Mouse (Mus musculus) liver, embryonic 16.5 days (tissue): ENCODE data around the gene Hist1h3h. TPM values are rescaled to one million over a fixed set of nuclear protein-coding genes. Genes with fewer than 3 reads are reported as not detected.
"Not testable (repeated sequence)": the region's sequence is repeated elsewhere in the genome, so short reads cannot be mapped to it uniquely, and the experiment has no call there.

Source experiments
- ATAC-seq: fragments of 200-750 bp; cut with Nextera tagmentation; 2 replicates; pipeline ENCODE4 v1.8.0; 2017; ENCODE audit warnings: low read depth, mild to moderate bottlenecking, moderate number of reproducible peaks, moderate library complexity
- H3K27ac ChIP-seq: fragments of 300-500 bp; sonication (generic); 2 replicates; pipeline ENCODE4 v1.5.1; 2014; ENCODE audit warnings: mild to moderate bottlenecking, low read length
- H3K27me3 ChIP-seq: fragments of 300-500 bp; sonication (generic); 2 replicates; pipeline ENCODE4 v1.6.1; 2014; ENCODE audit warnings: low read depth, low read length, mixed read lengths; ENCODE audit not compliant: control insufficient read depth, insufficient read depth
- H3K36me3 ChIP-seq: fragments of 300-500 bp; sonication (generic); 2 replicates; pipeline ENCODE4 v1.6.1; 2014; ENCODE audit warnings: mild to moderate bottlenecking; ENCODE audit not compliant: control insufficient read depth, insufficient read depth
- H3K4me1 ChIP-seq: fragments of 300-500 bp; sonication (generic); 2 replicates; pipeline ENCODE4 v1.6.1; 2014; ENCODE audit warnings: low read depth, low read length, mixed read lengths; ENCODE audit not compliant: control insufficient read depth
- H3K4me2 ChIP-seq: fragments of 300-500 bp; sonication (generic); 2 replicates; pipeline ENCODE4 v1.6.1; 2014; ENCODE audit warnings: low read depth, low read length, mixed read lengths
- H3K4me3 ChIP-seq: fragments of 300-500 bp; sonication (generic); 2 replicates; pipeline ENCODE4 v1.5.1; 2014; ENCODE audit warnings: low read depth, mild to moderate bottlenecking, low read length
- H3K9ac ChIP-seq: fragments of 300-500 bp; sonication (generic); 2 replicates; pipeline ENCODE4 v1.6.1; 2014; ENCODE audit warnings: low read depth, low read length
- H3K9me3 ChIP-seq: fragments of 300-500 bp; sonication (generic); replicated peaks from 2 replicates; pipeline ENCODE4 v1.6.1; 2016; ENCODE audit warnings: low read length; ENCODE audit not compliant: control insufficient read depth
- WGBS: fragments of 180-500 bp; shearing (Covaris S2); extraction: QIAGEN DNeasy Blood & Tissue Kit; methylation state at CpG from one replicate; pipeline ENCODE4 v1.1.7; 2014; ENCODE audit not compliant: insufficient replicate concordance; 5-methylcytosine and 5-hydroxymethylcytosine counted together
- polyA plus RNA-seq: library from polyadenylated mRNA; unstranded; fragments of >200 nt; fragmentation: Nextera tagmentation; extraction: Ambion mirVana; gene quantifications from 2 replicates; pipeline ENCODE4 v1.2.1, GENCODE M21; 2015

The Hist1h3h gene
- polyA plus RNA-seq, 1 experiment from 2014 or later: 4.4 TPM

DNA sequence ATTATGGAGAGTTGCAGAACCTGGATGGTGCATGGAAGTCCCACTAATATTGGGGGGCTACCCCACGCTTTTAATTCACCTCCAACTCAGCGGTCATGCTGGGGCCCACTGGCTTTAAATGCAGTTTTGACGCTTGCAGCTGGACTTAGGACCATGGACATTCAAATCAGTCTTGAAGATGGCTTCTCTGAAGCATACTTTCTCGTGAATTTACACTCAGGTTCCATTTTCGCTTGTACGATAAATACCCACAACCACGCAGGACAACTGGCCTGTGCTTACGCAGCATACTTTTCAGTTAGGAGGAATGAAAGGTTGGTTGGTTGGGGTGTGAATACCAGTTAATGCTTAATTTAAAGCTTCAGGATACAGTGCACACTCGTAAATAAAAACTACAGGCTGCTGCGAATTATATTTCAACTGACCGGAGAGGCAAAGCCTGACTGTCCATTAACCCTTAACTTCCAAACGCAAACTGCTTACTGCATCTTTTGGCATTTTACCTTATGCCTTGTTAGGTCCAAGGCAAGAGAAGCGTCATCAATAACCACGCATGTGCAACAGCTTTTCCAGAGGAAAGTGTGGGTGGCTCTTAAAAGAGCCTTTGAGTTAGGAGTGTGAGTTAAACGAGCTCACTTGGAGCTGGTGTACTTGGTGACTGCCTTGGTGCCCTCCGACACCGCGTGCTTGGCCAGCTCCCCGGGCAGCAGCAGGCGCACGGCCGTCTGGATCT, 2.2 kb upstream of the Hist1h3h start:
- Histone ChIP-seq H3K36me3 (no peaks in the 10 kb centered on the region), H3K4me3 (peak overlapping the region; percentile 55), H3K27me3 (no peaks in the 10 kb centered on the region), H3K9ac (peak overlapping the region; percentile 83), H3K4me1 (peaks cover 32% of the 10 kb centered on the region), H3K9me3 (no peaks in the 10 kb centered on the region), H3K4me2 (peak overlapping the region; percentile 76), H3K27ac (peak overlapping the region; percentile 97)
- WGBS: under 1% methylated on average over 22 of the region's 22 CpGs
- ATAC-seq: no peak; the same call in 1 of the 2 replicates

DNA sequence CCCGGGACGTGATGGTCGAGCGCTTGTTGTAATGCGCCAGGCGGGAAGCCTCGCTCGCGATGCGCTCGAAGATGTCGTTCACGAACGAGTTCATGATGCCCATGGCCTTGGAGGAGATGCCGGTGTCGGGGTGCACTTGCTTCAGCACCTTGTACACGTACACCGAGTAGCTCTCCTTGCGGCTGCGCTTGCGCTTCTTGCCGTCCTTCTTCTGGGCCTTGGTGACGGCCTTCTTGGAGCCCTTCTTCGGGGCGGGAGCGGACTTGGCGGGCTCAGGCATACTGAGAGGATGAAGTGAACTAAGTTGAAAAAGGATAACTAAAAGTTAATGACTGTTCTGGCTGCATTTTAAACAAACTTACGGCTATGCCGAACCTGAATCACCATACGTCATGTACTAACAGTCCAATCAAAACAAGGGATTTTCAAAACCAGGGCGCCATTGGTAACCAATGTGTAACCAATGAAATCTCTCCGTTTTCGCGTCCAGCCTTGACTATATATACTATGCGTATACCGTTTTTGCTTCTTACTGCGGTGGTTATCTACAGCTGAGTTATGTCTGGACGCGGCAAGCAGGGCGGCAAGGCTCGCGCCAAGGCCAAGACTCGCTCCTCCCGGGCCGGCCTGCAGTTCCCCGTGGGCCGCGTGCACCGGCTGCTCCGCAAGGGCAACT, 1.5 kb upstream of the Hist1h3h start, which contains the start of the genes Hist1h2bl and Hist1h2ai:
TSS of gene Hist1h2bl (minus strand) at position 280 of the 676 bp plus-strand sequence.
TSS of gene Hist1h2ai (plus strand) at position 559 of the 676 bp plus-strand sequence.
- not testable (repeated sequence) for H3K36me3 ChIP-seq, H3K27me3 ChIP-seq, H3K9me3 ChIP-seq
- peaks cover 37% of the 10 kb centered on the region for H3K4me1 ChIP-seq
- H3K27ac ChIP-seq: peak within 1 kb of the TSS; percentile 97
- peak; percentile 82 for ATAC-seq
- peak within 1 kb of the TSS; percentile 55 for H3K4me3 ChIP-seq
- H3K9ac ChIP-seq: peak within 1 kb of the TSS; percentile 83
- WGBS: under 1% methylated on average over 28 of the region's 50 CpGs
- peak within 1 kb of the TSS; percentile 82 for H3K4me2 ChIP-seq

DNA sequence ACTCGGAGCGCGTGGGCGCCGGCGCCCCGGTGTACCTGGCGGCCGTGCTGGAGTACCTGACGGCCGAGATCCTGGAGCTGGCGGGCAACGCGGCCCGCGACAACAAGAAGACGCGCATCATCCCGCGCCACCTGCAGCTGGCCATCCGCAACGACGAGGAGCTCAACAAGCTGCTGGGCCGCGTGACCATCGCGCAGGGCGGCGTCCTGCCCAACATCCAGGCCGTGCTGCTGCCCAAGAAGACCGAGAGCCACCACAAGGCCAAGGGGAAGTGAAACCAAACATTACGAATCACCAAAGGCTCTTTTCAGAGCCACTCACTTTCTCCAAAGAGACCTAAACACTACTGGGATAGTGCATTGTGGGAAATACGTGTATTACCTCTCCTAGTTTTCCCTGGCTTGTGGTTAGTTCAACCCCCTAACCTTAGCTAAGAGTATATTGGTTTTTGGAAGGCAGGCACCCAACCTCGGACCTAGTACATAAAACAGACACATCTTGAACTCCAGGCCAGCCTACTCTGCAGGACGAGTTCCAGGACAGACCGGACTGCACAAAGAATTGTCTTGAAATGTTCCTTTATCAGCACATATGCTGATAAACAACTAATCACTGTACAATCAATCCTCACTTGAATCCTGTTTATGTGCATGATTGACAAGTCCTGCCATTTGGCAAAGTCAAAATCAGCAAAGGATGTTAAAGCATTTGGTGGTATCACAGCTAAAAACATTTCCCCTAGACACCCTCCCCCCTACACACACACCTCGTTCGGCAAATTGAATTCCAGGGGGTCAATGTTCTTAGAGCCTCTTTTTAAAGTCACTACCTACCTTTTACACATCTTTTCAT, 693 bp upstream of the Hist1h3h start:
- ATAC-seq: peak; percentile 5; the same call in 1 of the 2 replicates
- peaks cover 30% of the 10 kb centered on the region for H3K4me1 ChIP-seq

DNA sequence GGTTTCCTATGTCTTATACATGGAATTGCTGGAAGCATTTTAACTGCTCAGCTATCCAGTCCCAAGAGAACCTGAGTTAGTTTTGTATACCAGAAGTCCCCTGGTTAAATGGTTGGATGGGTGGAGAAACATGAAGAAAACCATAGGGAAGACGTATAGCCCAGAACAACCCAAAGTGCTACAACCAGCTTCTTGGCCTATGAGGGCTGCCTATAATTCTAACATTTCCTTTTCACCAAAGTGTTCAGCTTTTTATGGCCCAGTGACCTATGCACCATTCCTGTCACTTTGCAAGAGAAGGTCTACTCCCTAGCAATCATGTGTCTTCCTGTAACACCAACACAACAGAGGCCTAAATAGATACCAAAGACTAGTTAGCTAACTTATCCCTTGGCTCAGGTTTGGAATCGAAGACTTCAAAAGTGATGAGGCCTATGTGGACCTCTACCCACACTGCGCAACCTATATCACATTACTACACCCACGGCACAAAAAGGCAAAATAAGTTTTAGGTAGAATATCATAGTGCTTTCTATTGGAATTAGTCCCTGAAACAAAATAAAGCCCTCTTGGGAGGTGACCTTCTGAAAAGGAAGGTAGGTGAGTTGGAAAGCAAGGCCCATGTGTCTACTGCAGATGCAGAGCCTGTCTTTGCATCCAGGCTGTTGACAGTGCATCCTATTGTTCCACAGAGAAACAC, 1.1 kb downstream of the Hist1h3h start:
- H3K27ac ChIP-seq: peak overlapping the region; percentile 96
- ATAC-seq: no peak
- H3K4me2 ChIP-seq: peak overlapping the region; percentile 67
- H3K4me1 ChIP-seq: peaks cover 30% of the 10 kb centered on the region
- H3K4me3 ChIP-seq: peak overlapping the region; percentile 66
- no peaks in the 10 kb centered on the region for H3K9me3 ChIP-seq
- 49% methylated on average over 4 of the region's 4 CpGs for WGBS
- peak overlapping the region; percentile 77 for H3K9ac ChIP-seq
- H3K27me3 ChIP-seq: no peaks in the 10 kb centered on the region
- H3K36me3 ChIP-seq: no peaks in the 10 kb centered on the region

More for the DNA sequence above, 693 bp upstream of the Hist1h3h start:
- peak overlapping the region; percentile 79 for H3K9ac ChIP-seq
- WGBS: 1% methylated on average over 9 of the region's 38 CpGs
- not testable (repeated sequence) for H3K36me3 ChIP-seq, H3K27me3 ChIP-seq, H3K9me3 ChIP-seq
- peak overlapping the region; percentile 97 for H3K27ac ChIP-seq
- peak overlapping the region; percentile 82 for H3K4me2 ChIP-seq
- H3K4me3 ChIP-seq: peak overlapping the region; percentile 55

DNA sequence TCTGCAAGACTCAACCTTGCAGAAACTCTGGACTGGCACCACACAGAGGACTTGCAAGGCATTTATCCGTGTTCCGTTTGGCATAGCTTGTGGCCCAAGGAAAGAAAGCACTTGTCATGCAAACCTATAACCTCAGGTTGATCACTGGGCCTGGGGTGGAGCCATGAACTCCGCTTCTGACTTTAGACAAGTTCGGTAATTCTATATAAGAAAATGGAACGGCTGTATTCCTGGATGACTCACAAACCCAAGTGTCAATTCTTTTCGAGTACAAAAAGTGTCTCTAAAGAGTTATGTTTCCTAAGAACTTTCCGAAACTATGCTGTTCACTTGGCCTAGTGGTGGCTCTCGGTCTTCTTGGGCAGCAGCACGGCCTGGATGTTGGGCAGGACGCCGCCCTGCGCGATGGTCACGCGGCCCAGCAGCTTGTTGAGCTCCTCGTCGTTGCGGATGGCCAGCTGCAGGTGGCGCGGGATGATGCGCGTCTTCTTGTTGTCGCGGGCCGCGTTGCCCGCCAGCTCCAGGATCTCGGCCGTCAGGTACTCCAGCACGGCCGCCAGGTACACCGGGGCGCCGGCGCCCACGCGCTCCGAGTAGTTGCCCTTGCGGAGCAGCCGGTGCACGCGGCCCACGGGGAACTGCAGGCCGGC, 3.8 kb downstream of the Hist1h3h start:
- ATAC-seq: peak; percentile 16
- H3K27me3 ChIP-seq, H3K36me3 ChIP-seq, H3K9me3 ChIP-seq: not testable (repeated sequence)
- 1% methylated on average over 17 of the region's 44 CpGs for WGBS
- Histone ChIP-seq H3K9ac (peak overlapping the region; percentile 80), H3K4me1 (peaks cover 22% of the 10 kb centered on the region), H3K4me3 (peak overlapping the region; percentile 66), H3K4me2 (peak overlapping the region; percentile 86), H3K27ac (peak overlapping the region; percentile 96)

DNA sequence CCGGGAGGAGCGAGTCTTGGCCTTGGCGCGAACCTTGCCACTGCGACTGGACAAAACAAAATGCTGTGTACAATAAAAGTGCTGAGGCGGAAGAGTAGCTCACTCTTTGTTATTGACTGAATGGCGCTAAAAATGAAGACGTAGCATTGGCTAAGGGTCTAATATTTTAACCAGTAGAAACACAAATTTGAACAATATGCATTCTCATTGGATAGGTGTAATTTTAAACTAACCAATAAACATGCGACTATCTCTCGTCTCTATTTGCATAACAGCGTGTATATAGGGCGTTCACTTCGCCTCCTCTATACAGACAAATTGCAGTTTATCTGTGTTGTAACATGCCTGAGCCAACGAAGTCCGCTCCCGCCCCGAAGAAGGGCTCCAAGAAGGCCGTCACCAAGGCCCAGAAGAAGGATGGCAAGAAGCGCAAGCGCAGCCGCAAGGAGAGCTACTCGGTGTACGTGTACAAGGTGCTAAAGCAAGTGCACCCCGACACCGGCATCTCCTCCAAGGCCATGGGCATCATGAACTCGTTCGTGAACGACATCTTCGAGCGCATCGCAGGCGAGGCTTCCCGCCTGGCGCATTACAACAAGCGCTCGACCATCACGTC, 4.4 kb downstream of the Hist1h3h start, which contains the start of gene Hist1h2bm:
TSS of gene Hist1h2bm (plus strand) at position 288 of the 616 bp plus-strand sequence.
- H3K36me3 ChIP-seq, H3K9me3 ChIP-seq, H3K27me3 ChIP-seq: not testable (repeated sequence)
- H3K9ac ChIP-seq: peak within 1 kb of the TSS; percentile 80
- peak; percentile 91 for ATAC-seq
- WGBS: 0% methylated on average over 37 of the region's 37 CpGs
- H3K4me1 ChIP-seq: peaks cover 22% of the 10 kb centered on the region
- peak within 1 kb of the TSS; percentile 66 for H3K4me3 ChIP-seq
- peak within 1 kb of the TSS; percentile 86 for H3K4me2 ChIP-seq
- peak within 1 kb of the TSS; percentile 96 for H3K27ac ChIP-seq

DNA sequence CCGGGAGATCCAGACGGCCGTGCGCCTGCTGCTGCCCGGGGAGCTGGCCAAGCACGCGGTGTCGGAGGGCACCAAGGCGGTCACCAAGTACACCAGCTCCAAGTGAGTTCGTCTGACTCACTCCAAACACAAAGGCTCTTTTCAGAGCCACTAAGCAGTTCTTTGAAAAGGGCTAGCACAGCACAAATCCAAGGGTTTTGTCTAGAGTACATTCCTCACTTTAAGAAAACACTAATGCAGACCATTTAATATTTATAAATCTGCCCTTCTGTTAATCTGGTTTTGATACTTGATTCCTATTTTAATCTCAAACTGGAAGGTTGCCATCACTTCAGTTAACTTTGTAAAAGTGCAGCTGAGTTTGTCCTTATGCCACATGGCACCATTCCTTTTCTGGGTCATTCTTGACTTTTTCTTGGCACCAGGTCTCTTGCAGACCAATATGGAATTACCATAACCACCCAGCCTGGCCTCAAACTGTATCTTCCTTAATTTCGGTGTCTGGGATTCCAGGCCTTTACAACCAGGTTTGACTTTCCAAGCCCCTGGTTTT, 5.0 kb downstream of the Hist1h3h start:
- Histone ChIP-seq H3K9me3 (no peaks in the 10 kb centered on the region), H3K4me2 (peak overlapping the region; percentile 86), H3K36me3 (no peaks in the 10 kb centered on the region), H3K9ac (peak overlapping the region; percentile 73), H3K4me3 (peak overlapping the region; percentile 62), H3K27me3 (no peaks in the 10 kb centered on the region), H3K27ac (peak overlapping the region; percentile 96), H3K4me1 (peaks cover 22% of the 10 kb centered on the region)
- WGBS: 2% methylated on average over 11 of the region's 11 CpGs
- ATAC-seq: peak; percentile 14
